Mouse (Mus musculus) c-Kit-positive CD71-positive TER-119-positive erythroid progenitor cells, embryonic 14.5 days (primary cell): Measurements from ENCODE around the gene Tspan2.

ENCODE experiments used
- DNase-seq: peaks from one replicate; pipeline ENCODE4 v3.0.0-alpha.2; 2013; ENCODE audit warnings: low spot score

The Tspan2 gene

DNA sequence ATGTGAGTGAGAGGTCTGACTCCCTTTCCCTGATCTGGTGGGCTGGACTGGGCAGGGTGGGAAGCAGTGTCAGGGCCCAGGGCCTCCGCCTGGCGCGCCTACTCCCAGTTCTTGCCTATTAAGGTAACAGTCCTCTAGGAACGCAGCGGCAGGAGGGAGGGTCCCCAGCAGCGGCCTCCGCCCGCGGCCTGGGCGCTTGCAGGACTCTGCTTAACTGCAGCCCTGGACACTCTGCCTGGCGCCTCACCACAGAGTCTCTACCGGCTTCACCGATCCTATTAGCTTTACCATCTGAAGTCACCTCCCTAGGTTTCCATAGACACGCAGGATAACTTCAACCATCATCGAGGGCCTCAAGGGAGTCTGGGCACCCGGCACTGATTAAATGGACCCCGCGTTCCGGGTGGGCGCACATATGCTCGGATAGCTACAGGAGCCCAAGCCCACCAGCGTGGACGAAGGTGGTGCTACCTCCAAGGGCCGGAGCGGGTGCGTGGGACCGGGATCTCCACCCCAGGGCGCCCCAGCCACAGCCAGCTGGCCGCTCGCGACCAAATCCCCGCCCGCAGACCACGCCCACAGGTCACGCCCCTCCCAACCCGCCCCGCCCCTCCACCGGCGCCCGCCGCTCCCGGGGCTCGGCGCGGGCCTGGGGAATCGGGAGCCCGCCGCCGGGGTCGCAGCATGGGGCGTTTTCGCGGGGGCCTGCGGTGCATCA lies at the start of gene Tspan2:
Tspan2 (plus strand) TSS at position 217 of the 718 bp plus-strand sequence.
- no peak for DNase-seq

DNA sequence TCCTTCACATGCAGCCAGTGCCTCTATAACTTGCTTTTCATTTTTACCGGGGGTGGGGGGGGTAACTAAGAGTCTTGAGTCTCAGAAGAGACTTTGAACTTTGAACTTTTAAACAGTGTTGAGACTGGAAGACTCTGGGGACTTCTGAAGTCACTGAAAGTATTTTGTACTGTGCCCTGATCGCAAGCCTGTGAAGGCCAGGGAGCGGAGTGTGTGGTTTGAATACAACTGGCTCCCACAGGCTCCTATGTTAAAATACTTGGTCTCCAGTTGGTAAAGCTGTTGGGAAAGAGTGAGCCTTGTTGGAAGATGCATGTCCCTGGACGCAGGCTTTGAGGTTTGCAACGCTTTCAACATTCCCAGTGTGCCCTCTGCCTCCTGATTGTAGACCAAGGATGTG lies 47.5 kb upstream of the Tspan2 start:
- DNase-seq, result no peak

DNA sequence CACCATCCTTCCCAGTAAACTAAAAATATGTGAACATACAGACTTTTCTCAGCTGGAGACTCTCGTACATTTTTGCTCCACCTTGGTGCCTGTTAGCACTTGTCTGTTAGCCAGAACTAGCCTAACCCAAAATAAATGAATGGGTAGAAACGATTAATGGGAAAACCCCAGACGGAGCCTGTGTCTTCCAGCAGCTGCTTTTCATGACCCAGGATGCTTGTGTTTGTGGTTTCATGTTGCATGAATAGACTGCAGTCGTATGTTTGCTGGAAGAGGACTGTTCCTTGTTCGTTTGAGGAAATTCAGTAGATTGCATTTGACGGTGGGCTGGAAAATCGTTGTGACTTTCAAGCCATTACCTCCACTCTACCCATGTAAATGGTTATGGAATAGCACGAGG lies 46.5 kb upstream of the Tspan2 start:
- DNase-seq, result no peak

DNA sequence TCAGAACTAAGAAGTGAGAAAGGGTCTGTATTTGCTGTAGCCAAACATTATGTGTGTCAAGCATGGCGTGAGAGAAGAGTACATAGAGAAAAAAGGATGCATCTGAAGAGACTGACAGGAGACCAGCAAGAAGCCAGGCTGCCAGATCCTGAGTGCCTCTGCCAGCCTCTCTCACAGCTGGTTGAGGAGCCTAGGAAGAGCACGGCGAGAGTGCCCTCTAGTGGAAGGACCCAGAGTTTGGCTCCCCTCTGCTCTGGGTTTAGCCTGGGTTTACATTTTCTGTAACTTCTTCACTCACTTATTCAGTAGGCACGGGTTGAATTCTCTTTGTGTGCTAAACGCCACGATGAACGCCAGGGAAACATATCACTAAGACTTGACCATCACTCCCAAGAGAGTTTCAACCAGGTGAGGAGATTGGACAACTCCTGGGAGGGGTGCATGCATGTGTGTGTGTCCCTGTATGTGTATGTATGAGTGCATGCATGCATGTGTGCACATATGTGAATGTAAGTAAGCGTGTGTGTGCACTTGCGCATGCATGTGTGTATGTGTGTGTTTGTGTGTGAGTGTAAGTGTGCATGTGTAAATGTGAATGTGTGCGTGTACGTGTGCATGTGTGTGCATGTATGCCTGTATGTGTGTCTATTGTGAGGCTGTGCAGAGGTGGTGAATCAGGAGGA lies 42.4 kb upstream of the Tspan2 start:
- DNase-seq, result peak; percentile 22

DNA sequence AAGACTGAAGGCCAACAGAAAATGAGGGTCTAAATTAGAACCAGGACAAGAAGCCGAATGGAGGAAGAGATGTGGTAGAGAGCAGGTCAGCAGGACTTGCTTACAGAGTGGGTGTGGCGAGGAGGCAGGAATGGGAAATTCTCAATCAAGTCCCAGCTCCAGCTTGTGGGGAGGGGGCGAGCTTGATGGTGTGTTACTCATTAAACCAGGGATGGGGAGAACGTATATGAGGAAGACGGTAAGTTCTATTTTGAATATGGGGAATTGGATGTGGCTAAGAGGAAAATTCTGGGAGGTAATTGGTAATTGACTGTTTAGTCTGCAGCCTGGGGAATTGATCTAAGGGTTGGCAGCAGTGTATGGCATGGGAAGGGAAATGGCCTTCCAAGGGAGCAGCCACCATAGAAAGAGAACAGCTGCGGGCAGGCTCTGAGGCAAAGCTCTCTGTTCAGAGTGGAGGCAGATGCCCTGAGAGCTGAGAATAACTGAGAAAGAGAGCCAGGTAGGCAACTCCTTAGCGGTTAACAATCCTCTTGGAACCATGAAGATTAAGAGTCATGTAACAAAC lies 41.5 kb upstream of the Tspan2 start:
- DNase-seq, result no peak

DNA sequence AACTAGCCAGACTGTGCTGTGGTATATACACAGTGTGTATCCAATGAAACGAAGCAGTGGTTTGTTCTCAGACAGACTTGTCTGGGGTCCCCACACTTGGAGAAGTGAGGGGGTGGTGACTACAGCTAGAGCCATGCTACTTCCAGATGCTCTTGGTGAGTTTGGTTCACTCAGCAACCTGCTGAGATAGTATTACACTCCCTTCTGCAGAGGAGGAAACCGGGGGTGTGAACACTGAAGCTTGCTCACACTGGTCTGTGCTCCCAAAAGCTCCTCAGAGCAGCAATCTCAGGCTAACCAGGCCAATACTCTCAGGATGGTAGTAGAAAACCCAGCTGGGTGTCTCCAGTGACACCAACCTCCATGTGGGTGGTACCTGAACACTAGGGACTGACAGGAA lies 36.2 kb upstream of the Tspan2 start:
- DNase-seq, result no peak

DNA sequence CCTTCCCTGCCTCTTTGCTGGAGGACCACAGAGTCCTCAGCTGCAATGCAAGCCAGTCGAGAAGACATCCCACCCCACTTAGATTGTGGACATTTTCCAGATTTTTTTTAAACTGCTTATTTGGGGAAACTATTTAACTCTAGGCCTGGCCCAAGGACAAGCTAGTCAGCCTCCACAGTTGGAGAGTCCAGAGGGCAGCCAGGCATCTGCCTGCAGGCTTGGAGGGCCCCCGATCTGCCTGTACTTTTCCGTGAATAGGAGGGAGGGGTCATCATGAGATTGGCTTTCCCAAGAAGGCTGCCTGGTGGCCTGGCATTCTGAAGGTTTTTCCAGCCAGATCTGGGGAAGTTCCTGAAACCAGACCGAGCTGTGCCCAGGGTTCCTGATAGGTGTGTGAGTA lies 33.0 kb upstream of the Tspan2 start:
- DNase-seq, result no peak

DNA sequence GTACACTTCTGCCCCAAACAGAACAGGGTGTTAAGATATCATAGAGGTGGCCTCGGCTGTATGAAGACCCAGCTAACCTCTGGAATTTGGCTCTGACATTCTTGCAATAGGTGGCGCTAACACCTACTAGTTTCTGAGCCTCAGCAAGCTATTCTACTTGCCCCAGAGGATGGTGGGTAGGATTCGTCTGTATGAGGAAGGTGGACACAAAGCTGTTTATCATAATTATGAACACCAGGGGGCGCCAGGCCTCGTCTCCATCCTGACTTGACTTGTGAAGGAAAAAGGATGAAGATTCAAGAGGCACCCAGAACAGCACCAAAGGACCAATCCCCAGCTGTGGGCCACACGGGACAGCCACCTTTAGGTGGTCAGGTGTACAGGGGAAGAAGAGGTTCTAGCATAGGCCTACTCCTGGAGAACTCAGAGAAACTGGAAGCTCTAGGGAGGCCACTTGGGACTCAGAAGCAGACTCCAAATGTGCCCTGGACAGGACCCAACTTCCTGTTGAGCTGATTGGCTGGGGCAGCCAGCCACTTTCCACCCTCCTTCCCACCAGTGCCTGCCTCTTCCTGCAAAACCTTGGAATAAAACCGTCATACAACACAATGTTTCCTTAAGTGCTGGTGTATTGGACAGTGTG lies 32.3 kb upstream of the Tspan2 start:
- peak; percentile 60 for DNase-seq

DNA sequence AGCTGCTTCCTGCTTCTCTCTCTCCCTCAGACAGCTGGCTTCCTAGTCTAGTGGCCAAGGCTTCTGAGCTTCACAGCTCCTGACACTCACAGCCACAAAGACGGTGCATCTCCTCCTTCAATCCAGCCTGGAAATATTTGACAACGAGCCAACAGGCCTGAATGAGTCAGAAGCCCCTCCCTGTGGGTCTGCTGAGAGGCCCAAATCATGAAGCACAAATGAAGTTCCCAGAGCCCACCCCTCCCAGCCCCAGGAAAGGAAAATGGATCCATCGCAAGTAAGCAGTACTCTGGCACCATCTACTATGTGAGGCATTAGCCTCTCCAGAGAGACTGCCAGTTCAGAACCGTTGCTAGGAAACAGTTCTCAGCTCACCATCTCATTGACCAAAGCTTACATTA lies 30.3 kb upstream of the Tspan2 start:
- DNase-seq, result no peak

DNA sequence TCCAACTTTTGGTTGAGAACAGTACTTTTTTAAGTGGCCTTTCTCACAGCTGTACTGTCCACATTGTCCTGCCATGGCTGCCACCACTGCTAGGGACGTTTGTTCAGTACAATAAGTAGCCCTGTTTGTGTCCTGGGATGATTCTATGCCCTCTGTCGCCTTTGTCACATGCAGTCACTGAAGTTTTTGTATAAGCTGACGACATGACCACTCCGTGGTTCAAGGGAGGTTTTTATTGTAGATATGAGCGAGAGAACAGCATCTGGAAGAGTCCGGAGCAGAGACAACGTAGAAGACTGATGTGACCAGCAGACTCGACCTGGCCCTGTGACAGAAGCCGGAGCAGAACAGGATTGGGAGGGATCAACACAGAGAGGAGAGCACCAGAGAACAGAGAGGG lies 25.7 kb upstream of the Tspan2 start:
- DNase-seq, result no peak

DNA sequence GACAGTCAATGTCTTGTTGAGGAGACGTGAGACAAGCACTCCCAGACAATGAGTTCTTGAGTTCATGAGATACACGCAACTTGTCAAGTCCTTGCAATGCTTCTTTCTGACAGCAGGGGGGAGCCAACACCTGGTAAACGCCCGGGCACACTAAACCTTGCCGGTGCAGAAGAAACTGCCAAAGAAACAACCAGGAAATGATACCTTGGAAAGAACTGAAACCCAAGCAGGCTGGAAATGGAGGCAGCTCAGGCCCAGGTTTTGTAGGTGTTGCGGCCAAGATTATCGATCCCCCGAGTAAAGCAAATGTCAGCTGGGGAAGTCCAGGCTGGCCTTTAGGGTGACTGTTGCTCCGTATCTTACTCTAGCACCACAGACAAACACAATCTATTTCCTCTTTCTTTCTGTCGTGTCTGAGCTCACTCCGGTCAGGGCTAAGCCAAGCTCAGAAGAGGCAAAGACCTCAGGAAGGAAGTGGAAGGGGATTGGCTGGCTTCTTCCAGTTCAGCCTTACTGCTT lies 19.2 kb upstream of the Tspan2 start:
- DNase-seq, result peak; percentile 69

DNA sequence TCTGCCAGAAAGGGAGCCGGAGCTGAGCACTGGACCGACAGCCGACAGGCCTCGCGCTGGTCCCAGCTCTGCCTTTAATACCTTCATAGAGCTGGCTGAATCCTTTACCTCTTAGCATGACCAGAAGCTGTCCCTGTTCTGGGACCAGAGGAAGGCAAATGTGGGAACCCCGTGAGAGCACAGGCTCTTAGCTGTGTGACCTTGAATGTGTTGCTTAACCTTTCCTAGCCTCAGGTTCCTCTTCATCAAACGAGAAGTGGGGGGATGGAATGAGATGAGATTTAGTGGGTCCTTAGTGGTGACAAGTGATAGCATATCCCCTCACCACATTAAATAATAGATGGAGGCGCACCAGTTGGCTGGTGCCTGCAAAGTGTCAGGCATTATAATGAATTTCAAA lies 18.5 kb upstream of the Tspan2 start:
- no peak for DNase-seq

DNA sequence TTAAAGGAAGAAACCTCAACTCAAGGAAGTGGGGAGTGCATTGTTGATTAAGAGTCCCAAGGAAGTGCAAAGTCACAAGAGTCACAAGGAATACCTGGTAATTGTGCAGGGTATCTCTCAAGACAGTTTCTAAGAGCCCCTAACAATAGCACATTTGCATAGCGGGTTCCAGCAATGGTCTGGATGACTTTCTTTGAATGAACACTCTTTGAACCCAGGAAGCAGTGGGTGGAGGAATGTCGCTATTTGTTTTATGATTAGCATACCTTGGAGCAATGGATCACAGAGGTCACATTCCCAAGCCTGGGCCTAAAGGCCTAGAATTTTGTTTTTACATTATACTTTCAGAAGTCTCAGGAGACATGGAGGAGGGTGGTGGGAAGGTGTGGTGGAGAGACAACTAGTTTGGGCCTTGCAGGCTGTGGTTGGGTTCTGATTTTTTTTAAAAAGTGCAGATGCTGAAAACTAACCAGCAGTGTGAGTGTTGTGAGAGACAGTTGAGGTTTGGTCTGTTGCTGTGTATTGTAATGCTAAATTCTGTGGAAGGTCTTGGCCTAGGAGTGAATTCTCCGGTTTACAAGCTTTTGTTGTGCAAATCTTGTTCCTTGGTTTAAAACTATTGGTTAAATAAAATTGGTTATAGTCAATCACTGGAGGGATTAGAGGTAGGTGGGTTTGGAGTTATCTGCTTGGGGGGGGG lies 16.6 kb upstream of the Tspan2 start:
- no peak for DNase-seq

DNA sequence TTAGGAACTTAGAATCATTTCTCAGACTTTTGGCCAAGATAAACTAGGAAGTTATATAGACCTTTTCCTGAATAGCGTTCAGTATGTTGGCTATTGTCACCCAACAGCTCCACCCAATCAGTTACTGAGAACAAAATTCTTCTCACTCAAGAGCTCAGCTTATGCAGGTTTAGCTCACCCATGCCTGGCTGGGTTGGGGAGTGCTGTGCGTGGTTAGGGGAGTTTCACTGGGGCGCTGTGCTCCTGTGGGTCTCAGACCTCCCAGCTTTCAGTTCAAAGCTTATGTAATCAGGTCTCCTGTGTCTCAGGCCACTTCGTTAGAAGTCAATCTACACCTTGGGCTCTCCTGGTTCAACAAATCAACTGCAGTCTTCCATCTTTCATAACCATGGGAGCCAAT lies 11.2 kb upstream of the Tspan2 start:
- DNase-seq, result no peak

DNA sequence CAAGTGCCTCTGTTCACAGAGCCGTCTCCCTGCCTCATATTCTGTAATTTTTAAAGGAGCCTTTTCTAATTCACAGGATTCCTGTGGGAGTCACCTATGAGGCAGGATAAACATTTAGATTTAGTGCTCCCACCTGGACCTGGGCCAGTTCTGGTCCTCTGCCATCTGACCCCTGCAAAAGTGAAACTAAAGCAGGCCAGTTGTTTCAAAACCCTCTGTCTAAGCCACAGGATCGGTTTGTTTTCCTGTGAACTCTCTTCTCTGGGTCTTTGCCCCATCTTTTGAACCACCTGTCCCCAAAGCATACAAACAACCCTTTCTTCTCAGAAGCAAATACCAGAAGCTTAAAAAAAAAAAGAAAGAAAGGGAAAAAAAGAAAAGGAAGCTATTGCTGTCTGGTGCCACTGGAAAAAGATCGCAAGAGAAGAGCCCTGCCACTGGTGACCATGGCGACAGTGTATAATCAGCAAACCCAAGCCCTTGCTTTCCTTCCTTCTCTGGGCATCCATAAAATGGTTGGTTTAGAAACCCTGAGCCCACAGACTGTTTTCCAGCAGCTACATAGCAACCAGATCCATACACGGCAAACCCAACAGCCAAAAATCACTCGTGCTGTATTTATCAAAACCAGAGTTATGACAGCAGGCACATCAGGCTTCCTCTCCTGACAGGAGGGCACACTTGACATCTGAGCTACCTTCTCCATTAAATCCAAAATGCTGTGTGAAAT lies 10.3 kb upstream of the Tspan2 start:
- no peak for DNase-seq

DNA sequence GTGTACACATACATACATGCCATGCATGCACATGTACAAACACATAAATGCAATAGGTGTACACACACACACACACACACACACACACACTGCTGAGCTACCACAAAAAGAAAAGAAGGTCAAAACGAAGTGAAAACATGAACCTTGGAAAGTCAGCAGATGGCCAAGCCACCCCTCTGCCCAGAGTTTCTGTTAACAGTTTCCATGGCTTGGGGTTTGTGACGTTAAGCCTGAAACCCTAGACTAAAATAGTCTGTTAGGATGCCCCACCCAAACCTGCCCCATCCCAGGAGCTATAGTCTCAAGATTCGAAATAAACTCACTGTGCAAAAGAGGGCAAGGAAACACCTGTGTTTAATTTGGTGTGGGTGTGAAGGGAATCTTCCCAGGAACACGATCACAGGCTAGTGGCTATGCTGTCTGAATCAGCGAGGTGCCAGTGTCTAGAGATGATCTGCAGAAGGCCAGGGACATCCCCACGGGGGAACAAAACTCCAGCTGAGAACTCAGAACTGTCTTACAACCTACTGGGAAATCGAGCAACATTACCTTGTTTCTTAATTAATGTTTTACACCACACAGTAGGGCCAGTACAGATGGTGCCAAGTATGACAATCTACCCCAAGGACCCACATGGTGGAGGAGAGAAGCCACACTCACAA lies 9.4 kb upstream of the Tspan2 start:
- DNase-seq, result no peak

DNA sequence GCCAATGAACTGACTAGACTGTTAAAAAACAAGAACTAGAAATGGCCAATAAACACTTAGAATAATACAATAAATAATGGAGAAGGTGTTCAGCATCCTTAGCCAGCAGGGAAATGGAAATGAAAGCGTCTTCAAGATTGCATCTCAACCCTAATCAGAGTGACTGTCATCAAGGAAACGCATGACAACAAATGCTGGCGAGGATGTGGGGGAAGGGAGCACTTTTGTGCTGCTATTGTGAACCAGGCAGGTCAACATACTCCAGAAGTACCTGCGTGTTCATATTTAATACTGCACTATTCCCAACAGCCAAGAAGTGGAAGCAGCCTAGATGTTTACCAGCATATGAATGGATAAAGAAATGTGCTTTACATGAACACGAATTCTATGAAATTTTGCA lies 4.9 kb upstream of the Tspan2 start:
- no peak for DNase-seq

DNA sequence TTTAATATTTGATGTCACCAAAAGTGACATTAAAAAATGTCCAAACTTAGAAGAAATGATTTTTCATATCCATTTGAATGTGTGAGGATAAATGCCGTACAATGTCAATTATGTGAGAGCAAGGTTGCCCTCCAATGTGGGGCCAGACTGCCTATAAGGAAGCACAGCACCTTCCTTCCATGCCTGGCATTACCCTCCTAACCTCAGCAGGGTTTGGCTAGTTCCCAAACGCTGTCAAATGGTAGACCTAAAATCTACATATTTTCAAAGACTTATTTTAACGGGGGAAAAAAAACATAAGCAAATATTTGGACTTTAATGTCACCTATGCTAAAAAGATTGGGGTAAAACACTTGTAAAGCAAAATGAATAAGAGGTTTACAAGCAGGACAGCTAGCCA lies 3.2 kb upstream of the Tspan2 start:
- no peak for DNase-seq

DNA sequence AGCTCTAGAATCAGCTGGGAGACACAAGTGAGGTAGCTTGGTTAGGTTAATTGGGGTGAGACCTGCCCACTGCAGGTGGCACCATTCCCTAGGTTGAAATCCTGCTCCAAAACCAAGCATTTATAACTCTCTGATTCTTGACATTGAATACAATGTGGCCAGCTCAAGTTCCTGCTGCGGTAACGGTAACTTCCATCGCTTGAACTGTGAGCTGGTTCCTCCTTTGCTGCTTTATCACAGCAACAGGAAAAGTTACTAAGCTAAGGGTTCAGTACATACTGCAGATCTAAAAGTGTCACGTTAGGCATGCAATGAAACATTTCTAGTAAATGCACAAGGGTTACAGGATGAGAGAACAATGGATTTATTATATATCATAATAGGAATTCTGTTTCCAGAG lies 1.7 kb upstream of the Tspan2 start:
- DNase-seq, result no peak

DNA sequence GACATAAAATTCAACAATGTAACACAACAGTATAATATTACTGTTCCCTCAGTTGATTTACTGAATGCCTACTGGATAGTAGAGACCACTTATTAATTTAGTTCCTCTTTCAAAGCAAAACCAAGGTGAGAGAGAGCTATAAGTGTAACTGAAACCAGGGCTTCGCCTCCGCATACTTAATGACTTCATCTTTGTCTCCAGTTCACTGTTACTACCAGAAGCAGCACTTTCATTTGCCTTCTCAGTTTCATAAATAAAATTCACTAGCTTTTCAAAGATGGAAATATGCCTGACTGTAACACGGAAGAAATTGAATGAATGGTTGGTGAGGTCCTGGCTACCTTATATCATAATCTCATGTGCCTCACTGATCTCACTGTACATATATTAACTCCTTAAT lies 1.3 kb upstream of the Tspan2 start:
- DNase-seq, result no peak

DNA sequence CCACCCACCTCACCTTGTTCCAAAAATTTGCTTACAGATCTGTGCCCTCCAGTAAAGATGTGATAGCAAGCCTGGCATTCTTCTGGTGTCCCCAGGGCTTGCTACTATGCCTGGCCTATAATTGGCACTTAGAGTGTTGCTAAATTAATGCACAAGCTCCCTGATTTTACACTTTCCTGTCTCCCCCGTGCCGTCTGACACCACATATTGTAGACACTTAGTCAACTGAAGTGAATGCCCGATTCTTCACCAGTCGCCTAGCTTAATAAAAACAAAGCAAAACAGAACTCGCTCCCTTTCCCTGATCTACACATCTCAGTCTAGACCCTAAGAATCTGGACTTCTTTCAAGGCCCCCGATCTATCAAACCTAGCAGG lies 405 bp upstream of the Tspan2 start:
- no peak for DNase-seq
